Mouse (Mus musculus) monocyte, adult 59 days (primary cell): ENCODE data around the gene Afm. TPM values are rescaled to one million over a fixed set of nuclear protein-coding genes. Genes with fewer than 3 reads are reported as not detected.

Experiments
- total RNA-seq, 2 experiments: library from RNA; stranded (reverse); gene quantifications; one replicate each; pipeline ENCODE4 v1.2.4; 2023

Gene Afm
- total RNA-seq: not detected

GRCm38 (mm10) chr5:90518356-90519100 is at the start of gene Afm:
Afm (plus strand) TSS chr5:90518932.

GRCm38 (mm10) chr5:90490518-90490917 is 28.2 kb upstream of the Afm start, which contains the start of gene Afp:
Afp (plus strand) TSS chr5:90490737.

DNA sequence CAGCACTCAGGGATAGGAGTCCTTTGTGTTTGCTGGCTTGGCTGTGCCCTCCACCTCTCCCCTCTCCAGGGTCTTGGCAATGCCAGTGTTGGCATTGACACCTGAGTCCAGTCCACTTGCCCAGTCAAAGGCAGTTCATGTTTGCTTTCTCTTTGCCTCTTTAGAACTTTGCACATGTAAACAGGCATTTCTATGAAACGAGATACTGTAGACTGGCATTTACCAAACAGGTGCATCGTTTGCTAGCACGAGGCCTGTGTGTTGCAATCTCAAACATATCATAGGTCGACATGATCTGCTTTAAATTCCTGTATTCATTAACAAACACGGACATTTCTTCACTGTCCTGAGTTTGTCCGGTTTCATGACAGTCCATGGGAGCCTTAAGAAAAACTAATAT is 42.0 kb downstream of the Afm start, which contains the start of gene 5830473C10Rik:
Gene 5830473C10Rik (plus strand): TSS at position 365 of the 400 bp plus-strand sequence.

Other genes with a start within 250 kb of the Afm start
- 100 to 1,000 TPM in 1 of 2 experiments, 10 to 100 TPM in 1; 90.4 to 102 TPM for gene Ankrd17, start 152.4 kb upstream of the Afm start, total RNA-seq
- gene Gm9958, start 151.7 kb upstream of the Afm start, total RNA-seq: under 1 TPM; 0.39 to 0.70 TPM
- not detected for gene Alb, start 58.0 kb upstream of the Afm start, total RNA-seq
- under 1 TPM in 1 of 2 experiments, not detected in 1; 0.31 TPM for gene Afp, start 28.2 kb upstream of the Afm start, total RNA-seq
- not detected for gene 5830473C10Rik, start 42.2 kb downstream of the Afm start, total RNA-seq
- not detected for gene Rassf6, start 121.7 kb downstream of the Afm start, total RNA-seq
- gene Cxcl5, start 240.4 kb downstream of the Afm start, total RNA-seq: not detected
- gene Ppbp, start 249.6 kb downstream of the Afm start, total RNA-seq: not detected